Mouse (Mus musculus) limb, embryonic 10.5 days (tissue): ENCODE measurements around the gene Abhd6. TPM values are rescaled to one million over a fixed set of nuclear protein-coding genes. Genes with fewer than 3 reads are reported as not detected.
"Not testable (repeated sequence)": the region's sequence is repeated elsewhere in the genome, so short reads cannot be mapped to it uniquely, and the experiment has no call there.

Experiments
- DNase-seq: peaks from one replicate; pipeline ENCODE4 v3.0.0-alpha.2; 2017; ENCODE audit warnings: low spot score
- H3K27ac ChIP-seq: fragments of 300-500 bp; sonication (generic); 2 replicates; pipeline ENCODE4 v1.5.1; 2016; ENCODE audit warnings: mild to moderate bottlenecking
- H3K27me3 ChIP-seq: fragments of 300-500 bp; sonication (generic); 2 replicates; pipeline ENCODE4 v1.6.1; 2016; ENCODE audit warnings: low read depth, mild to moderate bottlenecking; ENCODE audit not compliant: poor library complexity, severe bottlenecking
- H3K36me3 ChIP-seq: fragments of 300-500 bp; sonication (generic); 2 replicates; pipeline ENCODE4 v1.6.1; 2016; ENCODE audit warnings: mild to moderate bottlenecking, moderate library complexity
- H3K4me1 ChIP-seq: fragments of 300-500 bp; sonication (generic); 2 replicates; pipeline ENCODE4 v1.6.1; 2016
- H3K4me3 ChIP-seq: fragments of 300-500 bp; sonication (generic); 2 replicates; pipeline ENCODE4 v1.5.1; 2016; ENCODE audit warnings: mild to moderate bottlenecking, moderate library complexity
- H3K9me3 ChIP-seq: fragments of 300-500 bp; sonication (generic); replicated peaks from 2 replicates; pipeline ENCODE4 v1.6.1; 2016; ENCODE audit warnings: mild to moderate bottlenecking
- WGBS: fragments of 180-500 bp; shearing (Covaris S2); methylation state at CpG from one replicate; pipeline ENCODE4 v1.1.7; 2016; 5-methylcytosine and 5-hydroxymethylcytosine counted together
- polyA plus RNA-seq: library from polyadenylated mRNA; unstranded; fragments of >200 nt; fragmentation: Nextera tagmentation; extraction: Ambion mirVana; gene quantifications from 2 replicates; pipeline ENCODE4 v1.2.1, GENCODE M21; 2016

Gene Abhd6
- polyA plus RNA-seq, 1 experiment from 2014 or later = 20.9 TPM

DNA sequence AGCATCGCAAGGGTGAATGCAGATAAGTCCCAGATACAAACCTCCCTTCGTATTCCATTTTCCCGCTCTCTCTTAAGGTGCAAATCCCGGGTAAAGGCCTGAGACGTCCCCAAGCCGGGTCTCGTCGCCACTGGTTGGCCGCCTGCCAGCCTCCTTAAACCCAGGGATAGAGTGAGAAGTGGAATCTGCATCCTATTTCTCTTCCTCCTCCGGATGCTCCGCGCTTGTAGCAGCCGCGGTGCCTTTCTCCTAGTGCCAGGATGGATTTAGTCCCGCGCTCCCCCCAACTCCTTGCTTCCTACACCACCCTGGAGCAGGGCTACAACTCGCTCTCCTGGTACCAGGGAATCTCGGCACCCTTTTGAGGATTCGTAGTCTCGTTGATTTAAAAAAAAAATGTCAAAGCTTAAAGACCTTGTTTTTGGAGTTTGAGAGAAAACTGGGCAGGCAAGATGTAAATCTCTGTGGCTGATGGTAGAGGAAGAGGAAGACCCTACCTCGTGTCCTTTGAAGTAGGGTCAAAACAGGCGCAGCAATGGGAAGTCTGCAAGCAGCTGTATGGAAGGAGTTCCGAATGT lies 480 bp downstream of the Abhd6 start:
- WGBS = 2% methylated on average over 23 of the region's 23 CpGs
- H3K27ac ChIP-seq = peak overlapping the region; percentile 82
- H3K27me3 ChIP-seq = peaks cover 50% of the 10 kb centered on the region

GRCm38 (mm10) chr14:8003727-8004670 lies 1.3 kb downstream of the Abhd6 start:
- Histone ChIP-seq H3K36me3 (no peaks in the 10 kb centered on the region), H3K27ac (peak overlapping the region; percentile 82; the same call in 1 of the 2 replicates), H3K27me3 (peaks cover 42% of the 10 kb centered on the region), H3K4me1 (peaks cover 45% of the 10 kb centered on the region), H3K9me3 (no peaks in the 10 kb centered on the region), H3K4me3 (peak overlapping the region; percentile 63)
- DNase-seq = no peak
- 59% methylated on average over 18 of the region's 18 CpGs for WGBS

More for the DNA sequence above, 480 bp downstream of the Abhd6 start:
- Histone ChIP-seq H3K9me3 (no peaks in the 10 kb centered on the region), H3K4me1 (peaks cover 44% of the 10 kb centered on the region), H3K36me3 (no peaks in the 10 kb centered on the region), H3K4me3 (peak overlapping the region; percentile 63)
- no peak for DNase-seq

GRCm38 (mm10) chr14:8006061-8006460 lies 3.4 kb downstream of the Abhd6 start:
- H3K27me3 ChIP-seq = peaks cover 22% of the 10 kb centered on the region
- WGBS = 64% methylated on average over 3 of the region's 3 CpGs
- H3K4me3 ChIP-seq = not testable (repeated sequence)

DNA sequence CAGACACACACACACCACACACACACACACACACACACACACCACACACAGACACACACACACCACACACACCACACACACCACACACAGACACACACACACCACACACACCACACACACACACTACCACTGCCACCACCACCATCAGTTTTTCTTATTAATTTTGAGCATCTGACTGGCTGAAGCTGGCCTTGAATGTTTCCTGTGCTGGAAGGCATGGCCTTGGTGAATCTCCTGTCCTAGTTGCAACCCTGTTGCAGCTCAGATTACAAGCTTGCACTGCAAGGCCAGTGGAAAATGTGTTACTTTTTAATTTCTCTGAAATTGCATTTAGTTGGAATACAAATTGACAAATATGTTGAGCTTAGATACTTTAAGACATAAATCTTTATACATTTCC lies 4.4 kb downstream of the Abhd6 start:
- no peaks in the 10 kb centered on the region for H3K9me3 ChIP-seq
- peak overlapping the region; percentile 58; the same call in 1 of the 2 replicates for H3K27ac ChIP-seq
- peaks cover 11% of the 10 kb centered on the region for H3K27me3 ChIP-seq
- H3K4me1 ChIP-seq = peaks cover 38% of the 10 kb centered on the region
- H3K36me3 ChIP-seq = no peaks in the 10 kb centered on the region
- DNase-seq = no peak
- no peak overlapping the region for H3K4me3 ChIP-seq

More at GRCm38 (mm10) chr14:8006061-8006460, 3.4 kb downstream of the Abhd6 start:
- not testable (repeated sequence) for H3K36me3 ChIP-seq, H3K27ac ChIP-seq, H3K9me3 ChIP-seq, DNase-seq
- H3K4me1 ChIP-seq = peaks cover 42% of the 10 kb centered on the region

DNA sequence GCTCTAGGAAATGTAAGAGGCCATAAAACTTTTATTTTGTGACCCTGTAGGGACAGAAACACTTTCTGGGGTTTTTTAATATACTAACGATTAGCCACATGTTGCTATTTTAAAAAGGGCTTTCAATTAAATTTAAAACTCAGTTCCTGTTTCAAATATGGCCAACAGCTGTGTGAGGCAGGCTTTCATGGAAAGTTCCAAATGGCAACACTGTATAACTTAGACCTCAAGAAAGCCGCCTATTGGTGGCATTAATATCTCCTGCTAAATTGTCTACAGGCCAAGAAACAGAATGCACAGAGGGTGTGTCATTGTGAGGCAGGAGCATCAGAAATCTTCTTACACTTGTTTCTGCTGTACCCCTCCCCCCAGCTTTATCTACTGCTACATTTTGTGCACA lies 4.8 kb downstream of the Abhd6 start:
- no peaks in the 10 kb centered on the region for H3K9me3 ChIP-seq
- no peak overlapping the region for H3K4me3 ChIP-seq
- 72% methylated on average over 2 of the region's 2 CpGs for whole genome bisulfite sequencing
- H3K36me3 ChIP-seq = no peaks in the 10 kb centered on the region
- no peak for DNase-seq
- peaks cover 7% of the 10 kb centered on the region for H3K27me3 ChIP-seq
- peak overlapping the region; percentile 53; the same call in 1 of the 2 replicates for H3K27ac ChIP-seq
- peaks cover 35% of the 10 kb centered on the region for H3K4me1 ChIP-seq

GRCm38 (mm10) chr14:8007923-8008322 lies 5.2 kb downstream of the Abhd6 start:
- Histone ChIP-seq H3K4me3 (no peak overlapping the region), H3K4me1 (peaks cover 32% of the 10 kb centered on the region), H3K9me3 (no peaks in the 10 kb centered on the region), H3K27ac (peak overlapping the region; percentile 53; the same call in 1 of the 2 replicates), H3K27me3 (peaks cover 7% of the 10 kb centered on the region), H3K36me3 (no peaks in the 10 kb centered on the region)
- 85% methylated on average over 10 of the region's 10 CpGs for WGBS
- no peak for DNase-seq

- peaks cover 18% of the 10 kb centered on the region for H3K4me1 ChIP-seq
- no peaks in the 10 kb centered on the region for H3K36me3 ChIP-seq
- WGBS = 87% methylated on average over 2 of the region's 2 CpGs
- H3K4me3 ChIP-seq = no peak overlapping the region
- no peaks in the 10 kb centered on the region for H3K27me3 ChIP-seq
- H3K9me3 ChIP-seq = no peaks in the 10 kb centered on the region
- no peak for DNase-seq
- H3K27ac ChIP-seq = no peak overlapping the region
These were observed 8.6 kb downstream of the Abhd6 start for GRCm38 (mm10) chr14:8011297-8011696.

- Histone ChIP-seq H3K4me3 (no peak overlapping the region), H3K4me1 (peaks cover 14% of the 10 kb centered on the region), H3K27me3 (no peaks in the 10 kb centered on the region), H3K9me3 (no peaks in the 10 kb centered on the region), H3K27ac (no peak overlapping the region), H3K36me3 (no peaks in the 10 kb centered on the region)
- no peak for DNase-seq
- WGBS = 84% methylated on average over 6 of the region's 6 CpGs
These were observed 9.2 kb downstream of the Abhd6 start for GRCm38 (mm10) chr14:8011938-8012337.

GRCm38 (mm10) chr14:8015756-8016155 lies 13.1 kb downstream of the Abhd6 start:
- Histone ChIP-seq H3K4me1 (no peaks in the 10 kb centered on the region; the same call in 1 of the 2 replicates), H3K9me3 (no peaks in the 10 kb centered on the region), H3K4me3 (no peak overlapping the region), H3K27ac (no peak overlapping the region), H3K36me3 (no peaks in the 10 kb centered on the region), H3K27me3 (no peaks in the 10 kb centered on the region)
- 95% methylated on average over 6 of the region's 6 CpGs for WGBS
- no peak for DNase-seq

DNA sequence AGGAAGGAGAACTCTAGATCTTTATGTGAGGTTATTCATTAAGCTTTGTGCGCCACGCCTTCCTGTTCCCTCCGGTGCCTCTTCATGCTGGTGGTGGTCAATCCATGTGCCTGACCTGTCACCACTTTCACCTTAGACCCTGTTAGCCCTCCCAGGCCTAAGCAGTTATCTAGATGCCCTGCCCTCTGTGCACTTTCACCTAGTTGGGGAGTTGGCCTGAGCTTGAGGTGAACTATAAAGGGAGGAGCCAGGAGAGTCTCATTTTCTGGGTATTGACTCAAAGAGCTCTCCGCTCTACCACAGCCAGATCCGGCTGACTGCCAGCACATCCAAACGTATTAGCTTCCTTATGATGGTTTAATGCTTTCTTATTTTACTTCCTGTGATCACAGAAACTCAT lies 13.6 kb downstream of the Abhd6 start:
- DNase-seq = no peak
- no peaks in the 10 kb centered on the region for H3K9me3 ChIP-seq
- no peak overlapping the region for H3K27ac ChIP-seq
- 92% methylated on average over 6 of the region's 6 CpGs for WGBS
- H3K27me3 ChIP-seq = no peaks in the 10 kb centered on the region
- H3K4me1 ChIP-seq = no peaks in the 10 kb centered on the region; the same call in 1 of the 2 replicates
- H3K4me3 ChIP-seq = no peak overlapping the region
- no peaks in the 10 kb centered on the region for H3K36me3 ChIP-seq

- DNase-seq = no peak
These were observed 14.2 kb downstream of the Abhd6 start for GRCm38 (mm10) chr14:8016951-8017350.

GRCm38 (mm10) chr14:8020011-8020410 lies 17.3 kb downstream of the Abhd6 start:
- H3K27ac ChIP-seq = no peak overlapping the region
- H3K36me3 ChIP-seq = no peaks in the 10 kb centered on the region
- DNase-seq = no peak
- 89% methylated on average over 1 of the region's 1 CpGs for WGBS
- H3K27me3 ChIP-seq = no peaks in the 10 kb centered on the region
- H3K4me1 ChIP-seq = peaks cover 7% of the 10 kb centered on the region; the same call in 1 of the 2 replicates
- no peak overlapping the region for H3K4me3 ChIP-seq
- H3K9me3 ChIP-seq = no peaks in the 10 kb centered on the region

More at GRCm38 (mm10) chr14:8016951-8017350, 14.2 kb downstream of the Abhd6 start:
- no peaks in the 10 kb centered on the region for H3K9me3 ChIP-seq
- no peaks in the 10 kb centered on the region for H3K27me3 ChIP-seq
- no peaks in the 10 kb centered on the region; the same call in 1 of the 2 replicates for H3K4me1 ChIP-seq
- 89% methylated on average over 1 of the region's 1 CpGs for WGBS
- H3K27ac ChIP-seq = no peak overlapping the region
- H3K36me3 ChIP-seq = no peaks in the 10 kb centered on the region
- no peak overlapping the region for H3K4me3 ChIP-seq

GRCm38 (mm10) chr14:8020546-8020945 lies 17.8 kb downstream of the Abhd6 start:
- Histone ChIP-seq H3K4me1 (peaks cover 7% of the 10 kb centered on the region; the same call in 1 of the 2 replicates), H3K9me3 (no peaks in the 10 kb centered on the region), H3K27me3 (no peaks in the 10 kb centered on the region), H3K36me3 (no peaks in the 10 kb centered on the region), H3K27ac (no peak overlapping the region), H3K4me3 (no peak overlapping the region)
- WGBS = 87% methylated on average over 7 of the region's 7 CpGs
- DNase-seq = no peak
